Mouse (Mus musculus) neural tube, embryonic 12.5 days (tissue): ENCODE measurements around the gene Rfng. TPM values are rescaled to one million over a fixed set of nuclear protein-coding genes. Genes with fewer than 3 reads are reported as not detected.
"Not testable (repeated sequence)": the region's sequence is repeated elsewhere in the genome, so short reads cannot be mapped to it uniquely, and the experiment has no call there.

Experiments
- ATAC-seq: fragments of 200-750 bp; cut with Nextera tagmentation; 2 replicates; pipeline ENCODE4 v1.8.0; 2017; ENCODE audit warnings: low read depth, mild to moderate bottlenecking, moderate TSS enrichment, moderate library complexity; ENCODE audit not compliant: low FRiP score
- H3K27ac ChIP-seq: fragments of 300-500 bp; sonication (generic); 2 replicates; pipeline ENCODE4 v1.5.1; 2016
- H3K27me3 ChIP-seq: fragments of 300-500 bp; sonication (generic); replicated peaks from 2 replicates; pipeline ENCODE4 v1.6.1; 2016; ENCODE audit warnings: mild to moderate bottlenecking
- H3K36me3 ChIP-seq: fragments of 300-500 bp; sonication (generic); 2 replicates; pipeline ENCODE4 v1.6.1; 2016; ENCODE audit warnings: mild to moderate bottlenecking
- H3K4me1 ChIP-seq: fragments of 300-500 bp; sonication (generic); 2 replicates; pipeline ENCODE4 v1.6.1; 2016
- H3K4me2 ChIP-seq: fragments of 300-500 bp; sonication (generic); replicated peaks from 2 replicates; pipeline ENCODE4 v1.6.1; 2016; ENCODE audit warnings: mild to moderate bottlenecking
- H3K4me3 ChIP-seq: fragments of 300-500 bp; sonication (generic); 2 replicates; pipeline ENCODE4 v1.5.1; 2016
- H3K9ac ChIP-seq: fragments of 300-500 bp; sonication (generic); 2 replicates; pipeline ENCODE4 v1.6.1; 2016; ENCODE audit warnings: mild to moderate bottlenecking
- H3K9me3 ChIP-seq: fragments of 300-500 bp; sonication (generic); 2 replicates; pipeline ENCODE4 v1.6.1; 2016; ENCODE audit warnings: mild to moderate bottlenecking
- WGBS: fragments of 180-500 bp; shearing (Covaris S2); methylation state at CpG from one replicate; pipeline ENCODE4 v1.1.7; 2016; 5-methylcytosine and 5-hydroxymethylcytosine counted together
- polyA plus RNA-seq: library from polyadenylated mRNA; unstranded; fragments of >200 nt; fragmentation: Nextera tagmentation; extraction: Ambion mirVana; gene quantifications from 2 replicates; pipeline ENCODE4 v1.2.1, GENCODE M21; 2016

Gene Rfng
- polyA plus RNA-seq, 1 experiment from 2014 or later: 81.3 TPM

GRCm38 (mm10) chr11:120804769-120805168 lies 20.8 kb upstream of the Rfng start:
- Histone ChIP-seq H3K4me3 (no peak overlapping the region), H3K4me1 (0 out of 2 replicates have a peak, but pooled peaks cover 6% of the 10 kb centered on the region), H3K27ac (no peak overlapping the region), H3K9me3 (no peaks in the 10 kb centered on the region), H3K9ac (no peak overlapping the region), H3K27me3 (no peaks in the 10 kb centered on the region), H3K4me2 (no peak overlapping the region), H3K36me3 (peaks cover 45% of the 10 kb centered on the region)
- WGBS: 74% methylated on average over 4 of the region's 4 CpGs
- no peak for ATAC-seq

DNA sequence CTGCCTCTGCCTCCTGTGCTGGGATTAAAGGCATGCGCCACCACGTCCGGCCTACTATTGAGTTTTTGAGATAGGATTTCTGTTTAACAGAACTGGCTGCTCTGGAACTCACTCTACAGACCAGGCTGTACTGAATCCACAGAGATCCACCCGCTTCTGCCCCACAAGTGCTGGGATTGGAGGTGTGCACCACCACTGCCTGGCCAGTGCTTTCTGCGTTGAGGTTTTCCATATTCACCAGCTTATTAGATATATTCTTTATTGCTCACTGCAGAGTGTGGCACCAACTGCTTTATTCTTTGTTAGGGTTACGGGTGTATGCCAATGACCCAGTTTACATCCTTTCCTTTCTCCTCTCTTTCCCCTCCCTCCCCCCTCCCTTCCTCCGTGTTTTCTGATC lies 20.3 kb upstream of the Rfng start:
- H3K9me3 ChIP-seq: no peaks in the 10 kb centered on the region
- peaks cover 40% of the 10 kb centered on the region for H3K36me3 ChIP-seq
- no peak overlapping the region for H3K4me3 ChIP-seq
- no peak overlapping the region for H3K4me2 ChIP-seq
- no peak overlapping the region for H3K27ac ChIP-seq
- H3K4me1 ChIP-seq: 0 out of 2 replicates have a peak, but pooled peaks cover 6% of the 10 kb centered on the region
- H3K9ac ChIP-seq: no peak overlapping the region
- ATAC-seq: no peak
- no peaks in the 10 kb centered on the region for H3K27me3 ChIP-seq
- WGBS: 80% methylated on average over 7 of the region's 7 CpGs

DNA sequence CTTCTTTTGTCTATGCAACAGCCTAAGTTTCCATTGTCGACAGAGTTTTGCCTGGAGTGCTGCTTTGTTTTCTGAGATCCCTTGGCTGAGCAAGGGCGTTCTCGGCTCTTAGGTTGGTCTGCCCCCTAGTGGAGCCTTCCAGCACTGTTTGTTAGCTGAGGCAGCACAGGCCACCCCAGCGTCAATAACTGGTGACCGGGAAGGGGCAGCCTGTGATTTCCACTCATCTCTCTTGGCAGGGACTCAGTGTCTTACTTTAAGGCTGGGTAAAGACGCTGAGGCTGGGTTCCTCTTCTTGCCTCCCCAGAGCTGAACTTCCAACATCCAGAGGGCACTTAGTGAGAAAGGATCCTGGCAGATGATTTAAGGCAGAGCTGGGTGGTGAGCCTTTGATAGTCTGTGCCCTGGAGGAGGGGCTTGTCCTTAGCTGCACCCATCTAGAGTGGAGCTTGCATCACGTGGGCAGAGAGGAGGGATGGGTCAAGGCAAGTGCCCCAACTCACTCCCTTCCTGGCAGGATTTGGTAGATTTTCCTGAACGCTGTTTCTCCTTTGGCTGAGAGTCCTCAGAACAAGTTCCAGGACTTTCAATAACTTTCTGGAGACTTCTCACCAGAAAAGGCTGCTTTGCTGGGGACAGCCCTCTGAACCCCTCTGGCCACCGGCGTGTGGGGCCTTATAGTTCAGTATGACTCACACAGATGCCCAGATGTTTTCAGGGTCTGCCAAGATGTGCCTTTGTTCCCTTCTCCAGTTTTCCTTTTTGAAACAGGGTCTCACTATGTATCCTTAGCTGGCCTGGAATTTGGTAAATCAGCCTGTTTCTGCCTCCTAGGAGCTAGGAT lies 16.3 kb upstream of the Rfng start:
- ATAC-seq: peak; percentile 25; the same call in 1 of the 2 replicates
- peak overlapping the region; percentile 1; the same call in 1 of the 2 replicates for H3K4me3 ChIP-seq
- 0 out of 2 replicates have a peak overlapping the region, but pooled peaks have one; percentile 8 for H3K9ac ChIP-seq
- H3K36me3 ChIP-seq: 0 out of 2 replicates have a peak, but pooled peaks cover under 1% of the 10 kb centered on the region
- no peaks in the 10 kb centered on the region for H3K9me3 ChIP-seq
- H3K4me2 ChIP-seq: peak overlapping the region; percentile 37
- peaks cover 12% of the 10 kb centered on the region for H3K4me1 ChIP-seq
- no peak overlapping the region for H3K27ac ChIP-seq
- WGBS: 13% methylated on average over 10 of the region's 10 CpGs
- no peaks in the 10 kb centered on the region for H3K27me3 ChIP-seq

- H3K4me1 ChIP-seq: peaks cover 21% of the 10 kb centered on the region
- no peak for ATAC-seq
- 0 out of 2 replicates have a peak overlapping the region, but pooled peaks have one; percentile 37 for H3K4me2 ChIP-seq
- no peak overlapping the region for H3K9ac ChIP-seq
- H3K27me3 ChIP-seq: no peaks in the 10 kb centered on the region
- H3K36me3 ChIP-seq: peaks cover 3% of the 10 kb centered on the region; the same call in 1 of the 2 replicates
- no peak overlapping the region for H3K4me3 ChIP-seq
- no peaks in the 10 kb centered on the region for H3K9me3 ChIP-seq
- no peak overlapping the region for H3K27ac ChIP-seq
- WGBS: 80% methylated on average over 6 of the region's 6 CpGs
These were observed 15.4 kb upstream of the Rfng start for GRCm38 (mm10) chr11:120799316-120799890.

DNA sequence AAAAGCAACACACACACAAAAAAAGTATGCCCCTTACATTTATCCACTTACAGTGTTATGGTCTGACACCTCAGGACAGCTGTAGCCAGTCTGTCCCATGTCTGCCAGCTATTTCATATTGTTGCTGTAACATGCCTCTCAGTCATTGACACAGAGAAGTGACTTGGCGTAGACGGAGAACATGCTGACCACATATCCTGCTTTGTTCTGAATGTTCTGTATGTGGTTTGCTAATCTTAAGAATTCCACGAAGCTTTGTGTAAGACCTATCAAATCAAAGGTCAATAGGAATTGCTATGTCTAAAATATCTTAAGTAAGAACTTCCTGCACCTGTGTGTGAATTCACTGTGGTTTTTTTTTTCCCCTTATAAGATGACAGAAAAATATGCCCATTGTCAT lies 14.2 kb upstream of the Rfng start:
- ATAC-seq: no peak
- H3K36me3 ChIP-seq: peaks cover 13% of the 10 kb centered on the region; the same call in 1 of the 2 replicates
- H3K9ac ChIP-seq: no peak overlapping the region
- H3K4me2 ChIP-seq: no peak overlapping the region
- 91% methylated on average over 3 of the region's 3 CpGs for WGBS
- no peaks in the 10 kb centered on the region for H3K27me3 ChIP-seq
- no peak overlapping the region for H3K27ac ChIP-seq
- no peak overlapping the region for H3K4me3 ChIP-seq
- H3K4me1 ChIP-seq: peaks cover 21% of the 10 kb centered on the region
- no peaks in the 10 kb centered on the region for H3K9me3 ChIP-seq

GRCm38 (mm10) chr11:120796614-120796946 lies 12.6 kb upstream of the Rfng start:
- Histone ChIP-seq H3K4me3 (no peak overlapping the region; the same call in 1 of the 2 replicates), H3K4me1 (peaks cover 21% of the 10 kb centered on the region), H3K9me3 (no peaks in the 10 kb centered on the region), H3K27me3 (no peaks in the 10 kb centered on the region), H3K4me2 (peak overlapping the region; percentile 97), H3K36me3 (peaks cover 29% of the 10 kb centered on the region), H3K9ac (peak overlapping the region; percentile 30), H3K27ac (peak overlapping the region; percentile 64; the same call in 1 of the 2 replicates)
- 27% methylated on average over 8 of the region's 8 CpGs for WGBS
- peak; percentile 22; the same call in 1 of the 2 replicates for ATAC-seq

DNA sequence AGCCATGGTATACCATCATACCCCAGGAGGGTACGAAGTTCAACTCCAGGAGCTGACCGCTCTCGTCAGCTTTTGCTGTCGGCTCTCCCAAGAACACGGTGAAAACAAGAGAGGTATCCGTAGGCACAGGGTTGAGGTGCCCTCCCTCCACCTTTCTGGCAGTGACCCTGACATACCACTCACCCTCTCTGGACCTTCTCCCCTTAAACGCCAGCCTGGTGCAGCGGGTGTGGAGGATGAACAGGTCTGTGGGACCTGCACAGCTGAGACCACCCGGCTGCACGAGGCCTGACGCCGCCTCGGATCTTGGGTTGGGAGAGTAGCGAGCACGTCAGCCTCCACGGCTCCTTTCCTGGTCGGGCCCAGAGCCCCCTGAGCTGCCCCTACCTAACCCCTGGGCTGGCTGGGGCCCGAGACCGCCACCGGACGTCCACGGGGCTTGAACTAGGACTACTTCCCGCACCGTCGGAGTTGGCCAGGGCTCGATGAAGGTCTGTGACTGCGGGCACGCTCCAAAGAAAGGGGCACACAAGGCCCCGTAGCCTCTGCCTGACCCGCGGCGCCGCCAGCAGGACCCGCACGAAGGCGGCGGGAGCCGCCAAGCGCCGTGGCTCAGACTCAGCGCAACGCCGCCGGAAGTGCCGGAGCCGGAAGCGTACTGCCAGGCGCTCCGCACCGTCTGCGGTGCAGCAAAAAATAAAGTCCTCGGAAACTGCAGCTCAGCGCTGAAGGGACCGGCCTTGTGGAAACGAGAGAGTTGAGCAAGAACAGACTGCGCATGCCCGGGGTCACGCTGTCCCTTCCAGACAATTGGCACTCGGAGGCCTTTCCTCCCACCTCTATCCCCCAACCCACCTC lies 12.0 kb upstream of the Rfng start, which contains the start of gene Dus1l:
Dus1l (minus strand) TSS at position 648 of the 858 bp plus-strand sequence.
- 2% methylated on average over 59 of the region's 59 CpGs for WGBS

GRCm38 (mm10) chr11:120792652-120793051 lies 8.6 kb upstream of the Rfng start:
- Histone ChIP-seq H3K27me3 (no peaks in the 10 kb centered on the region), H3K4me1 (peaks cover 15% of the 10 kb centered on the region), H3K9me3 (no peaks in the 10 kb centered on the region), H3K4me3 (no peak overlapping the region), H3K36me3 (peaks cover 66% of the 10 kb centered on the region), H3K27ac (no peak overlapping the region), H3K4me2 (no peak overlapping the region), H3K9ac (no peak overlapping the region)
- no peak for ATAC-seq
- 88% methylated on average over 9 of the region's 9 CpGs for WGBS

More for the DNA sequence above, 12.0 kb upstream of the Rfng start, which contains the start of gene Dus1l:
- Histone ChIP-seq H3K4me3 (peak within 1 kb of the TSS; percentile 97), H3K27me3 (no peaks in the 10 kb centered on the region), H3K9me3 (no peaks in the 10 kb centered on the region), H3K36me3 (peaks cover 35% of the 10 kb centered on the region), H3K27ac (peak within 1 kb of the TSS; percentile 64; the same call in 1 of the 2 replicates), H3K9ac (peak within 1 kb of the TSS; percentile 89), H3K4me2 (peak within 1 kb of the TSS; percentile 97), H3K4me1 (peaks cover 21% of the 10 kb centered on the region)
- peak; percentile 79 for ATAC-seq

- H3K27me3 ChIP-seq: no peaks in the 10 kb centered on the region
- no peak overlapping the region for H3K4me3 ChIP-seq
- ATAC-seq: no peak
- H3K9ac ChIP-seq: no peak overlapping the region
- H3K4me2 ChIP-seq: no peak overlapping the region
- H3K9me3 ChIP-seq: no peaks in the 10 kb centered on the region
- H3K36me3 ChIP-seq: peaks cover 89% of the 10 kb centered on the region
- no peak overlapping the region for H3K27ac ChIP-seq
- WGBS: 82% methylated on average over 3 of the region's 3 CpGs
- H3K4me1 ChIP-seq: peaks cover 12% of the 10 kb centered on the region
These were observed 5.8 kb upstream of the Rfng start for GRCm38 (mm10) chr11:120789810-120790209.

DNA sequence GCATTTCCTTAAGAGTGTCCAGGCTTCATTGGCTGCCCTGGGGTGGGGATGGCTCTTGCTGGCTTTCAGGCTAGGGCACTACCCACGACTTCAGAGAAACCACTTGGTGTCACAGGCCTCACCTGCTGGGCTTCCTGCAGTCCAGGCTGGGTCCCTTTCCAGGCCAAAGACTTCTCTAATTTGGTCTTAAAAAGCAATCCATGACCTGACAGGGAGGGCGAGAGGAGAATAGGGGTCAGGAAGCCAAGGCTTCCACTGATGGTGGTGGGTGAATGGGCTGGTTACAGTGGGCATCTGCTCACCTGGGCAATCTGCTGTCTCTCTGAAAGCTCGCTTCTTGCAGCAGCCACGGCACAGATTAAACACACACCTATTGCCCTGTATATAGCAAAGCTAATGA lies 5.3 kb upstream of the Rfng start:
- no peaks in the 10 kb centered on the region for H3K9me3 ChIP-seq
- 91% methylated on average over 4 of the region's 4 CpGs for WGBS
- ATAC-seq: no peak
- H3K9ac ChIP-seq: no peak overlapping the region
- no peak overlapping the region for H3K4me3 ChIP-seq
- H3K4me2 ChIP-seq: no peak overlapping the region
- H3K27ac ChIP-seq: no peak overlapping the region
- peaks cover 10% of the 10 kb centered on the region for H3K4me1 ChIP-seq
- H3K27me3 ChIP-seq: no peaks in the 10 kb centered on the region
- peaks cover 85% of the 10 kb centered on the region for H3K36me3 ChIP-seq

DNA sequence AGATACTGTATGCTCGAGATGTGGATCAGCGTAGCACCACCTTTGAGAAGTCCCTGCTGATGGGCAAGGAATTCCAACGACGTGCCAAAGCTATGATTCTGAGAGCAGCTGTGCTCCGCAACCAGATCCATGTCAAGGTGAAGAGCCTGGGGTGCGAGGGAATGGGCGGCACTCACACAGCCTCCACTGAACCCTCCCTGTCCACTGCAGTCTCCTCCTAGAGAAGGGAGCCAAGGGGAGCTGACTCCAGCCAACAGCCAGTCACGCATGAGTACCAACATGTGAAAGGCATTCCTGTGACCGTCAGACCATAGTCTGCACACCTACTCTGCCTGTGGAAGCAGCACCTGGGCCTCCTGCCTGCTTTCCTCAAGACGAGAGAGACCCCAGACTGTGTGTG lies 4.5 kb upstream of the Rfng start:
- Histone ChIP-seq H3K4me1 (peaks cover 11% of the 10 kb centered on the region), H3K36me3 (peaks cover 78% of the 10 kb centered on the region)
- not testable (repeated sequence) for H3K27me3 ChIP-seq, H3K4me2 ChIP-seq, ATAC-seq, H3K9me3 ChIP-seq, H3K4me3 ChIP-seq, H3K9ac ChIP-seq, H3K27ac ChIP-seq
- WGBS: 94% methylated on average over 10 of the region's 10 CpGs
